Mouse (Mus musculus) liver, adult (tissue): Measurements from ENCODE around the gene Wfdc15b.

Source experiments
- GATA4 ChIP-seq: IDR thresholded peaks from 2 replicates; pipeline ENCODE4 v1.6.1; 2014; ENCODE audit warnings: mild to moderate bottlenecking, low read length; ENCODE audit not compliant: insufficient replicate concordance

Wfdc15b gene

DNA sequence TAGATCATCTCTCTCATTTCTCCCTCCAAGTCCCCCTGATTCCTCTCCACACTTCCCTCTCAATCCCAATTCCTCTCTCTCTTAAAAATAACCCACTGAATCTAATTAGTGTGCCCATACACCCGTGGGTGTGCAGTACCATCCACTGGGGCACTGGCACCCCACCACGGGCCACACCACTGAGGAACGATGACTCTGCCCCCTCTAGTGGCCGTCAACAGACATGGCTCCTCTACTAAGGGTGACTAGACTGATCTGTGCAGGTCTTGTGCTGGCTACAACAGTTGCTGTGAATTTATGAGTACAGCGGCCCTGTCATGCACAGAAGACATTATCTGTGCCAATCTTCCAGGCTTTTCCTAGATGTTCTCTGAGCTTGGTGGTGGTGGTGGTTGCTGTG is 32.7 kb downstream of the Wfdc15b start:
- TF ChIP-seq GATA4 = no peak

DNA sequence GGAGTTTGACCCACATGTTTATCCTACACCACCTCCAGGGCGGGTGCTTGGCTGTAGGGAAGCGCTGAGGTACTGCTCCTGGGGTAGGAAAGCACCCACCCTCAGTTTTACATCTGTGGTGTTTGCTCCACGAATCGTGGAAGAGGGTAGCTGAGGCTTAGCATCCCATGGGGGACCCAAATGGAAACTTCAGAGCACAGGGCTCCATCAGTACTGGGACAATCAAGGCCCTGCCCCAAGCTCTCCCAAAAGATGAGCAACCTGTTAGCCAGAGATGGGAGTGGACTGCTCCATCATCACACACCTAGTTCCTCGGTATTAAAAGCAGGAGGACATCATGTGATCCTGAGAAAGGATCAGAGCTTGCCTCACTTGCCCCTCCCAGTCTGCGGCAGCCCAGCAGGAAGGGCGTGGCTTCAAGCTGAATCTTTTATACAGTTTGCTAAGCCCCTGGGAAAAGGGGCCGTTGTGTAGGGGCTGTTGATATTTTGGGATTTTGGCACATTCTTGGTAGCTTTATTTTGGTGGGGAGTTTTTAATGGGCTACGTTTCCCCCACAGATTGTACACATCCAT is 37.2 kb downstream of the Wfdc15b start:
- no peak for TF ChIP-seq GATA4

DNA sequence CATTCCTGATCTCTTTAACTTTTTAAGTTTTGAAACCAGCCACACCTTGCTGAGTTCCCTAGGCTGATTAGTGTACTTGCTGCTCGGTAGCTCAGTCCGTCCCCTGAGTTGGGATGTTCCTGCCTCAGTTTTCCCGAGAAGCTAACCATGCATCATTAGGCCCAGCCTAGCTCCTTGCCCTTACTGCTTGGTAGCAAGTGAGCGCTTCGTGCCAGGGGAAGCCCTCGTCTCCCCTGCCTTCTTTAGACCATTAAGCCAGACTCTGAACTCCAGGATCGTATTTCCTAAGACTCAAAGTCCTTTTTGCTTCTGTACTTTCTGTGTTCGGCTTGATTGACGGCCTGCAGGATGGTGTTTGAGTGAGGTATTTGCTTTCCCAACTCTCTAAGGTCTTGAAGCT is 38.1 kb downstream of the Wfdc15b start:
- no peak for TF ChIP-seq GATA4

DNA sequence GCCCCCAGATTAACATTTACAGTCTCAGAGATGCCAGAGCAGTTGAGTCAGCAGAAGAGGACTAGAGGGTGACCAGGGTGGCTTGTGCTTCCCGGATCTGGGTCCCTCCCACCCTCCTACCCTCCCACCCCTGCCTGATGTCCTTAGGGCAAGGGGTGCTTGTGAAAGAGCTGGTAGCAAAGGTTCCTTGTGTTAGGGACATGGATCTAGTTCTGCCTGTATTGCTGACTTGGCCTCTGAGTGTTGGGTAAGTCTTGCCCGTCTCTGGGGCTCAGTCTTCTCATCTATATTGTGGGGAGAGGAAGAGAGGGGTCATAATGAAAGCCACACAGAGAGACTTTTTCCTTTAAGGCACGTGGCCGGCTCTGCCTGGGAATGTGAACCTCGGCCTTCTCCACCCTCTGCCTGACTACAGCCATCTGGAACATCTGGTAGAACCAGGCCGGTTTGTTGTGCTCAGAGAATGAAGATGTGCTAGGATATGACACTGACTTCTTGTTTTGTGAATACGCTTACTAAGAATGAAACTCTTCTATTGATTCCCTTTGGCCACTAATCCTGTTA is 38.7 kb downstream of the Wfdc15b start, which contains the start of gene Wfdc5:
Gene Wfdc5 (minus strand): TSS at position 51 of the 564 bp plus-strand sequence.
- TF ChIP-seq GATA4 = no peak

DNA sequence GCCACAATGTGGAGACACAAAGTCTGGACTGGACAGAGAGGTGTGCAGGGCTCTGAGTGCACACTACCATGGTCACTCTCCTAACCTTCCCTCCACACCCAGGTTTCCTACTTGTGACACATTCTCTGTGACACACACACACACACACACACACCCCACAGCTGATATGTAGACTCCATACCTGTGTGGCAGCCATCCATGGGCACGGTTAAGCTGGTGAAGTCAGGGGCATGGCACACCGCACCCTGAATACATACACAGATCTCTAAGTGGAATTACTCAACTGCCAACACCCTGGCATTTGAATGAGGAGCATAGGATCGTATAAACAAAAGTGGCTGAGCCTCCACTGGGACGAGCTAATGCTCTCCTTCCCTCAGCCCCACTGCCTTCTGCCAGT is 40.7 kb downstream of the Wfdc15b start:
- no peak for TF ChIP-seq GATA4

DNA sequence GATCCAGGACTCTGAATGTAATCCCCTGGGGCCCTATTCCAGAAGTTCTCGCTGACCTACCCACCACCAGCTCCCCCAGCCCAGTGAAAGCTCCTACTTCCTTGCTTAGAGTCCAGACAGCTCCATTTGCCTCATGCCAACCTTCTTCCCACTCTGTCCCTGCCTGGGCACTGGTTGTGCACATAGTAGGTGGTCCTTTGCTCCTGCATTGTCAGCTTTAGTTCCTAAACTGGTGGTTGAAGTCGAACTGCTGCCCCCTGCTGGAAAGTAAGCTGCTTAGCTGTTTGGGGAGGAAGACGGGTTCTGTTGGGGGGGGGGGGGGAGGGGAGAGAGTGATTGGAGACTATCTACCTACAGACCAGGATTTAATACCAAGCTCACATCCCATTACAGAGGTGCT is 41.3 kb downstream of the Wfdc15b start:
- TF ChIP-seq GATA4 = no peak

DNA sequence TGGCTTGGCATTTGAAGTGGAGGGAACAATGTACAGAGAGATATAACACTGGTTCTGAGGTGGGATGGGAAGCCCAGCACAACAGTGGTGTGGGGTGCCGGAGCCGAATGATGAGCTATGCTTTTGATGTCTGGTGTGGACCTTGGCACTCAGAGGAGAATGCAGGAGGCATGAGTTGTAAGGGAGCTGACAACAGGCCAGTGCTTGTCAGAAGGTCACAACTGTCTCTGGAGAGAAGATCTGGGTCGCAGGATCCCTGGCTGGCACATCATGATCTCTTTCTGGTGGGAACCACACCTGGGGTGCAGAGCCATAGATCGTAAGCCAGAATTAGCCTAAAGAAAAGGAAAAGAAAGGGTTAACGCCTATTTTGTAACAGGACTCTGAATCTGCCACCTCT is 43.6 kb downstream of the Wfdc15b start:
- no peak for TF ChIP-seq GATA4

DNA sequence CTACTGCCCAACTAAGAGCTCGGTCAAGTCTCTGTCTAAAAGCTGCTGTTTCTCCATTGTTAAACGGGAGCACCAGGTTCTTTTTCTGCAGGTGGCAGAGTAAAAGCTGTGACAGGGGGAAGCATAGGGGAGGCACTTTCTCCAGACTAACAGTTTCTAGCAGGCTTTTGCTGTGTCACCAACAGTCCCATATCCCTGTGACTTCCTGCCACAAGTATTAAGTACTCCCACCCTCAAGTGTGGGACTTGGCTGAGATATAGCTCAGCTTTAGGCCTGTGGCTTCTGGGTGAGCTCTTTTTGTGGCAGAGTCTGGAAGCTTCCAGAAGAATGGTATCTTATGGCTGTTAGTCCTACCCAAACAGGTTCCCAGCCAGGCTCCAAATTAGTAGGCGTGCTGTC is 45.6 kb downstream of the Wfdc15b start:
- TF ChIP-seq GATA4 = no peak

DNA sequence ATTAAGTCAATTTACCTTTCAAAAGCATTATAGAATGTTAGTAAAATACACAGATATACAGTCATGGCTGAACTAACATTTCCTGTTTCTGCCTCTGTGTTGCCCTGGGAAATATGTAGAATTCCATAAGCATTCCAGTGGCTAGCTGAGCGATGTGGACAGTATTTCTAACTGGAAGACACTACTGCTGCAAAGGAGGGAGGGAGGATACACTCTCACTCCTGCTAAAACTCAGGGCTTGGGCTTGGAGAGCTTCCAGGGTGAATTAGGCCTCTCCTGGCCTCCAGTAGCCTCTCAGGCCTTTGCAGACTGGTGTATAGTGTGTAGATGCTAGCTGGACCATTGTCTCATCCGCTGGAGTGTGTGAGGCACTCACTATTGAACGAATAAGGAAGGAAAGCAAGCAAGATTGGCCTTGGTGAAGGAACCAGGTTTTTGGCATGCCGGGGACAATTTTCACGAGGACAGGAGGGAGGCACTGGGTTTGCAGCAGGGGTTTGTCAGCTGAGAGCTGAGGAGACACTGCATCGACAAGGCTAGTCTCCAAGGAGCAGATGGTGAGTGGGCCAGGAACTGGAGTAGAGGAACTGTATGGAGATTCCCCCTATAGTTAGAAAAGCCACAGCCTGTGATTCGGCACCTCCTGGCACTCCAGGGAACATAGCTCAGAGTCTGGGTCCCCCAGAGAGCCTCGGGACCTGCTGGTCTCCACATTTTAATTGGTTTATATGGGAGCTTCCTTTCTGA is 46.6 kb downstream of the Wfdc15b start:
- TF ChIP-seq GATA4 = no peak

DNA sequence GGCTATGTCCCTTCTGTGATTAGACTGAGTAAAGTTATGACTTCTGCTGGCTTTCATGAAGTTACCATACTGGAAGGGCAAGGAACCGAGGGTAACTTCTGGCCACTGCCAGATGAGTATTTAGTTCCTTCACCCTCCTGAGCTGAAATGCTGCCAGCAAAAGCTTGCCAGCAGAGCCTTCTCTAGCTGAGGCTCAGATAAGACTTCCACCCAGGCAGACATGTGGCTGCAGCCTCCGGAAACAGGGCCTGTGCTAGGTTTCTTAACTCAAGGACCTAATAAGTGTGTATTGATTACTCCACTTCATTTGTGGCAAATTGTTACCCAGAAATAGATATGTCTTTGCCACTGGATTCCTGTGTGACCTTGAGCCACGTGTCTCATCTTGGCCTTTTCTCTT is 48.1 kb downstream of the Wfdc15b start:
- TF ChIP-seq GATA4 = no peak

DNA sequence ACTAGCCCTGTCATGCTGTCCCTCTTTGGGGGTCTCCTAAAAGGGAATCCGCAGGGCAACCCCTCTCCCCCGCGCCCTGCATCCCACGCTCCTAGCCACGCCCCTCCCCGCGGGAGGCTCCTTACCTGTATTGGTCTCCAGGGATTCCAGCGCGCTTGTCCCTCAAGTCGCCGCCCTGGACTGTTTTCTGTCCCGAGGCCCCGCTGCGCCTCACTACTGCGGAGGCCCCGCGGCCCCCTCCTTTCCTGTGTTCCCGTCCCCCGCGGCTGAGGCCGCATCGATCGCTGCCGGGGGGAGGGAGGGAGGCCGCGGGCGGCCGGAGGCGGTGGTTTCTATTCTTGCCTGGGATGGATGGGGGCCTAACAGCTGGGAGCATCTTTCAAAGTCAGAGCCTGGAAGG is 50.6 kb downstream of the Wfdc15b start, which contains the start of gene Kcns1:
Gene Kcns1 (minus strand): TSS at position 212 of the 400 bp plus-strand sequence.
- no peak for TF ChIP-seq GATA4

DNA sequence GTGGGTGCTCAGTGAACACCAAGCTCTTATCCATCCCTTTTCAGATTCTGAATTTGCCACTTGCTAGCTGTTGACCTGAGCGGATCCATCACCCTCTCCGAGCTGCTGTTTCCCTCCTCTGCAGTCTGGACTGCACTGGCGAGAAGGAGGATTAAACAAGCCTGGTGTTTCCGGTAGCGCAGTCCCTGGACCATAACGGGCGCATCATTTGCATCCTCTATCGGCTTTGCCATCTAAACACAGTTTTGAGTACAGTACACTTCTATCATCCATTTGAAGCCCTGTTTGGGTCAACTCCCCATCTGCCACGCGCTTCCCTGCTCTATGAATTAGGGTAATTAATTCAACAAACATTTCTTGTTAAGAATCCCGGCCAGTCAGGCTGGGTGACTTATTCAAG is 51.1 kb downstream of the Wfdc15b start:
- TF ChIP-seq GATA4 = no peak

DNA sequence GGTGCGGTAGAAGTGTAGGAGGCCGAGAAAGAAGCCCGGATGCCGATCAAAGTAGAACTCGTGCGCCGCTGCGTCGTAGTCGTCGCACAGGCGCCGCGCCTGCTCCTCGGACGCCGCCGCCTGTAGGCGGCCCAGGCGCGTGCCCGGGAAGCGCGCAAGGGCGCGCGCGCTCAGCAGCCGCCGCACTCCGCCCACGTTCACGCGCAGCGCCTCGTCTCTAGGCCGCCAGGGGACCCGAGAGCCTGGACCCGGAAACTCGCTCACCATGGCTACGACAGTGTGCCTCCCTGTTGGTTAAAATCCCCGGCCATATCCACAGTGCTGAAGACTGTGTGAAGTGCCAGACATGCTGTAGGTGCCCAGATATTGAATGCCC is 52.9 kb downstream of the Wfdc15b start:
- no peak for TF ChIP-seq GATA4

DNA sequence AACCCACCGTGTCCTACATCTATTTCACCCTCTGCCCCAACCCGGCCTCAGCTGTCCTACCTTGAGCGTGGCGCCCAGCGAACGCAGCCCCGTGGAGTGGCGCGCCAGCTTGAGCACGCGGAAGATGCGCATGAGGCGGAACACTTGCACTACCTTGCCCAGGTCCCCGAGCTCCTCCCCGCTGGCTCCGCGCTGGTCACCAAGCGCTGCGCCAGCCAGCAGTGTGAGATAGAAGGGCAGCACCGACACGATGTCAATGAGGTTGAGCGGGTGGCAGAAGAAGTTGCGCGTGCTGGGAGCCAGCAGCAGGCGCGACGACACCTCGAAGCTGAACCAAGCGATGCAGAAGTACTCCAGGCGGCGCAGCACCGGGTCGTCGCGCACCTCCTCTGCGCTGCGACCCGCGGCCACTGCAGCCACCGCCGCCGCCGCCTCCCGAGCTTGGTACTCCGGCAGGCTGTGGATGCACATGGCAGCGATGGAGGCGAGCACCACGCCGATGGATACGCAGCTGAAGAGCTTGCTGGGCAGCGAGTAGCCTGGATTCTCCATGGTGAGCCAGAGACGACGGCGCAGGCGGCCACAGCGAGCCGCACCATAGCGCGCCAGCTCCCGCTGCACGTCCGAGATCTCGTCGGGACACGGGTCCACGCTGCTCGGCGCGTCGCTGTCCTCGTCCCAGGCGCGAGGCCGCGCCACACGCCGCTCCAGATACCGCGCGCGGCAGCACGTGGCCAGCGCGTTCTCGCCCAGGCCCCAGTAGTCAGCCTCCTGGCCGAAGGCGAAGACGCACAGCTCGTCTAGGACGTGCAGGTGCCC is 53.5 kb downstream of the Wfdc15b start:
- TF ChIP-seq GATA4 = no peak

DNA sequence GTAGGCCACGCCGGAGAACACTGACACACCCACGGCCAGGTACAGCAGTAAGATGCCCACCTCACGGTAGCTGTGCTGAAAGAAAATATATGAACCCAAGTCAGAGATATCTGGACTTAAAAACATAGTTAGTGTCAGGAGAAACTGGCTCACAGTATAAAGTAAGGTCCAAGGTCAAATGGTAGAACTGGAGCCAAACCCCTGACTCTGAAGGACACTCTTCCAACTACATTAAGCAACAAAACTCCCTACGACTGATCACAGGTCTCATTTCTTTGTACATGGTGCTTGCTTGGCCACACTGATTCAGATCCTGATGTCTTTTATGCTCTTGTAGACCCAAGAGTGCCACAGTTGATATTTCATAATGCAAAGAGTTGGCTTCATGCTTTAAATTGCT is 56.5 kb downstream of the Wfdc15b start:
- TF ChIP-seq GATA4 = no peak
